Mouse (Mus musculus) hindbrain, embryonic 15.5 days (tissue): Measurements from ENCODE around the gene Nxn. TPM values are rescaled to one million over a fixed set of nuclear protein-coding genes. Genes with fewer than 3 reads are reported as not detected.
A peak's percentile ranks its signal among the peaks of the same experiment; 100 is the strongest.

Experiments used
- ATAC-seq: fragments of 200-750 bp; cut with Nextera tagmentation; 2 replicates; pipeline ENCODE4 v1.8.0; 2017; ENCODE audit warnings: low read depth, moderate number of reproducible peaks, moderate TSS enrichment; ENCODE audit not compliant: low FRiP score
- H3K27ac ChIP-seq: fragments of 300-500 bp; sonication (generic); replicated peaks from 2 replicates; pipeline ENCODE4 v1.5.1; 2015; ENCODE audit warnings: mild to moderate bottlenecking, inconsistent platforms
- H3K27me3 ChIP-seq: fragments of 300-500 bp; sonication (generic); 2 replicates; pipeline ENCODE4 v1.6.1; 2015; ENCODE audit warnings: control low read depth, inconsistent platforms
- H3K36me3 ChIP-seq: fragments of 300-500 bp; sonication (generic); 2 replicates; pipeline ENCODE4 v1.6.1; 2015; ENCODE audit warnings: control low read depth, inconsistent platforms
- H3K4me1 ChIP-seq: fragments of 300-500 bp; sonication (generic); replicated peaks from 2 replicates; pipeline ENCODE4 v1.6.1; 2015; ENCODE audit warnings: control low read depth, inconsistent platforms
- H3K4me2 ChIP-seq: fragments of 300-500 bp; sonication (generic); 2 replicates; pipeline ENCODE4 v1.6.1; 2015; ENCODE audit warnings: moderate library complexity, mild to moderate bottlenecking, inconsistent platforms
- H3K4me3 ChIP-seq: fragments of 300-500 bp; sonication (generic); 2 replicates; pipeline ENCODE4 v1.5.1; 2015; ENCODE audit warnings: mild to moderate bottlenecking, inconsistent platforms
- H3K9ac ChIP-seq: fragments of 300-500 bp; sonication (generic); 2 replicates; pipeline ENCODE4 v1.6.1; 2015; ENCODE audit warnings: inconsistent platforms
- H3K9me3 ChIP-seq: fragments of 300-500 bp; sonication (generic); 2 replicates; pipeline ENCODE4 v1.6.1; 2016; ENCODE audit warnings: control low read depth, inconsistent platforms
- WGBS: fragments of 180-500 bp; shearing (Covaris S2); methylation state at CpG from one replicate; pipeline ENCODE4 v1.1.7; 2015; 5-methylcytosine and 5-hydroxymethylcytosine counted together
- polyA plus RNA-seq: library from polyadenylated mRNA; unstranded; fragments of >200 nt; fragmentation: Nextera tagmentation; extraction: Ambion mirVana; gene quantifications from 2 replicates; pipeline ENCODE4 v1.2.1, GENCODE M21; 2015

Nxn gene
- polyA plus RNA-seq, 1 experiment from 2014 or later = 27.5 TPM

DNA sequence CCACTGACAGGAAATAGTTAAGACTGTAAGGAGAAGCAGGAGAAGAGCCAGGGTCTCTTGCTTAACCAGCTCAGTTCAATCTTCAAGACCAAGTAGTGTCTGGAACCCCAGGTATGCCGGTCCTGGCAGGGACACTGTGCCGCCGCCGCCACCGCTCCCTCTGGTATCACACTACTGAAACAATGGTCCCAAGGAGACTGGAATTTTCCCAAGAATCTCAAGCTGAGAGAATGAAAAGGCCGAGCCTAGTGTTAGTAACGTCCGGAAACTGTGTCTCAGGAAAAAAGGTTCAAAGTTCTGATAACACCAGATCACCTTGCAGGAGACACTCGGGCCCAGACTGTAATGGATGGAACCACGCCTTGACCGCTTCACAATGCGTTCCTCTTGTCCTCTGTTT lies 41.5 kb downstream of the Nxn start:
- Histone ChIP-seq H3K9ac (no peak overlapping the region), H3K4me2 (no peak overlapping the region), H3K36me3 (no peaks in the 10 kb centered on the region), H3K27ac (peak overlapping the region; percentile 50; the same call in 1 of the 2 replicates), H3K9me3 (no peaks in the 10 kb centered on the region), H3K27me3 (no peaks in the 10 kb centered on the region), H3K4me1 (peaks cover 59% of the 10 kb centered on the region), H3K4me3 (no peak overlapping the region)
- 48% methylated on average over 12 of the region's 12 CpGs for WGBS
- no peak for ATAC-seq

GRCm38 (mm10) chr11:76356091-76356490 lies 42.8 kb downstream of the Nxn start:
- no peaks in the 10 kb centered on the region for H3K27me3 ChIP-seq
- no peaks in the 10 kb centered on the region for H3K9me3 ChIP-seq
- ATAC-seq = no peak
- H3K4me3 ChIP-seq = no peak overlapping the region
- no peak overlapping the region for H3K4me2 ChIP-seq
- WGBS = 56% methylated on average over 11 of the region's 11 CpGs
- H3K4me1 ChIP-seq = peaks cover 68% of the 10 kb centered on the region
- H3K27ac ChIP-seq = no peak overlapping the region
- no peak overlapping the region for H3K9ac ChIP-seq
- H3K36me3 ChIP-seq = no peaks in the 10 kb centered on the region

GRCm38 (mm10) chr11:76355425-76355824 lies 43.5 kb downstream of the Nxn start:
- peaks cover 74% of the 10 kb centered on the region for H3K4me1 ChIP-seq
- 83% methylated on average over 6 of the region's 6 CpGs for WGBS

GRCm38 (mm10) chr11:76352861-76353558 lies 45.9 kb downstream of the Nxn start:
- peaks cover 67% of the 10 kb centered on the region for H3K4me1 ChIP-seq
- H3K27ac ChIP-seq = no peak overlapping the region
- no peaks in the 10 kb centered on the region for H3K27me3 ChIP-seq
- H3K4me2 ChIP-seq = no peak overlapping the region
- ATAC-seq = no peak
- H3K9ac ChIP-seq = no peak overlapping the region
- H3K9me3 ChIP-seq = no peaks in the 10 kb centered on the region
- H3K4me3 ChIP-seq = no peak overlapping the region
- WGBS = 43% methylated on average over 16 of the region's 16 CpGs
- no peaks in the 10 kb centered on the region for H3K36me3 ChIP-seq

More at GRCm38 (mm10) chr11:76355425-76355824, 43.5 kb downstream of the Nxn start:
- Histone ChIP-seq H3K27ac (no peak overlapping the region), H3K9me3 (no peaks in the 10 kb centered on the region), H3K27me3 (no peaks in the 10 kb centered on the region), H3K4me3 (no peak overlapping the region), H3K36me3 (no peaks in the 10 kb centered on the region), H3K9ac (no peak overlapping the region), H3K4me2 (no peak overlapping the region)
- ATAC-seq = no peak

- no peaks in the 10 kb centered on the region for H3K27me3 ChIP-seq
- ATAC-seq = no peak
- no peaks in the 10 kb centered on the region for H3K9me3 ChIP-seq
- H3K9ac ChIP-seq = no peak overlapping the region
- 12% methylated on average over 3 of the region's 3 CpGs for WGBS
- H3K36me3 ChIP-seq = no peaks in the 10 kb centered on the region
- H3K4me2 ChIP-seq = no peak overlapping the region
- peaks cover 57% of the 10 kb centered on the region for H3K4me1 ChIP-seq
- peak overlapping the region; percentile 57; the same call in 1 of the 2 replicates for H3K27ac ChIP-seq
- no peak overlapping the region for H3K4me3 ChIP-seq
Measured at GRCm38 (mm10) chr11:76351624-76352011, 47.3 kb downstream of the Nxn start.

GRCm38 (mm10) chr11:76350931-76351623 lies 47.9 kb downstream of the Nxn start:
- no peak overlapping the region for H3K4me2 ChIP-seq
- peak overlapping the region; percentile 57 for H3K27ac ChIP-seq
- ATAC-seq = no peak

GRCm38 (mm10) chr11:76349833-76350232 lies 49.1 kb downstream of the Nxn start:
- Histone ChIP-seq H3K27me3 (no peaks in the 10 kb centered on the region), H3K9me3 (no peaks in the 10 kb centered on the region), H3K4me3 (no peak overlapping the region), H3K4me1 (peaks cover 45% of the 10 kb centered on the region), H3K27ac (no peak overlapping the region), H3K9ac (no peak overlapping the region), H3K36me3 (no peaks in the 10 kb centered on the region), H3K4me2 (no peak overlapping the region)
- WGBS = 46% methylated on average over 5 of the region's 5 CpGs
- no peak for ATAC-seq

More at GRCm38 (mm10) chr11:76350931-76351623, 47.9 kb downstream of the Nxn start:
- Histone ChIP-seq H3K9ac (no peak overlapping the region), H3K27me3 (no peaks in the 10 kb centered on the region), H3K4me3 (no peak overlapping the region), H3K4me1 (peaks cover 56% of the 10 kb centered on the region), H3K36me3 (no peaks in the 10 kb centered on the region), H3K9me3 (no peaks in the 10 kb centered on the region)
- 10% methylated on average over 10 of the region's 10 CpGs for WGBS

DNA sequence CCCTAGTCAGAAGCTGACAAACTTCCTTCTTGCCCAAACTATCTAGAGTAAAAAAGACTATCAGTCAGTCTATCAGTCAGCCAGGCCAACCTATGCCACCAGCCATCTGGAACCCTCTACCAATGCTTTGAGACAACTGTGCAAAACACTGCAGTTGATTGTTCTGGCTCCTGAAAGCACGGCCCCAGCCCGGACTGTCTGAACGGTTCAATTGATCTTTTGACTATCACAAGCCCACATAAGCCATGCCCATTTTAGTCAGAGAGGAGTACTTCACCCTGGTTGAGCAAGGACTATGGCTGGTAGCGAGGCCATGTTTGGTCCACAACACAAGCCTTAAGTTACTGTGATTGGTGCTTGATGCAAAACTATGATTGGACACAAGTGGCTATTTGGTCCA lies 51.4 kb downstream of the Nxn start:
- WGBS = 39% methylated on average over 4 of the region's 4 CpGs
- peaks cover 39% of the 10 kb centered on the region for H3K4me1 ChIP-seq
- H3K27ac ChIP-seq = no peak overlapping the region
- no peak for ATAC-seq
- no peaks in the 10 kb centered on the region for H3K9me3 ChIP-seq
- no peak overlapping the region for H3K4me3 ChIP-seq
- H3K4me2 ChIP-seq = no peak overlapping the region
- no peak overlapping the region for H3K9ac ChIP-seq
- H3K27me3 ChIP-seq = no peaks in the 10 kb centered on the region
- no peaks in the 10 kb centered on the region for H3K36me3 ChIP-seq

DNA sequence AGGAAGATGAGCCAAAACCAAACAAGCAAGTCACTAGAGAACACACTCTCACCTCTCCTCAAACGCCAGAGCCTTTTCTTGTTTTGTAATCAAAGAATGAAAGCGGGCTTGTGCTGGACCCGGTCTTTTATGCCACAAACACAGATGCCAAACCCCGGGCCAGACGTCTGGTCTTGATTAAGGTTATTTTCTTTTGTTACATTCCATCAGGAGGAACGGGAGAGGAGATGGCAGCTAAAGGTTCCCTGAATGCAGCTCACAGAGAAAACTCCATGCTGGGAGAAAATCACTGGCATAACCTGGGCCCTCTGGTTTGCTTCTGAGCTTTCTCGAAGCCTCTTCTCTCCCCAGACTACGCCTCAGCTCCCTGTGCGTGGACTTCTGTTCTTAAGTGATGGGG lies 55.9 kb downstream of the Nxn start:
- Histone ChIP-seq H3K4me1 (peaks cover 19% of the 10 kb centered on the region), H3K4me3 (no peak overlapping the region), H3K9me3 (no peaks in the 10 kb centered on the region), H3K4me2 (no peak overlapping the region), H3K27me3 (no peaks in the 10 kb centered on the region), H3K9ac (no peak overlapping the region), H3K27ac (no peak overlapping the region), H3K36me3 (no peaks in the 10 kb centered on the region)
- no peak for ATAC-seq
- 59% methylated on average over 9 of the region's 9 CpGs for WGBS

- no peaks in the 10 kb centered on the region for H3K9me3 ChIP-seq
- 69% methylated on average over 14 of the region's 14 CpGs for WGBS
- H3K4me1 ChIP-seq = peaks cover 23% of the 10 kb centered on the region
- H3K27ac ChIP-seq = no peak overlapping the region
- H3K36me3 ChIP-seq = no peaks in the 10 kb centered on the region
- ATAC-seq = no peak
- no peak overlapping the region for H3K9ac ChIP-seq
- no peak overlapping the region for H3K4me3 ChIP-seq
- no peak overlapping the region for H3K4me2 ChIP-seq
- H3K27me3 ChIP-seq = no peaks in the 10 kb centered on the region
Measured at GRCm38 (mm10) chr11:76341884-76342645, 56.9 kb downstream of the Nxn start.

GRCm38 (mm10) chr11:76341163-76341562 lies 57.8 kb downstream of the Nxn start:
- H3K9ac ChIP-seq = no peak overlapping the region
- H3K27ac ChIP-seq = no peak overlapping the region
- H3K4me2 ChIP-seq = 0 out of 2 replicates have a peak overlapping the region, but pooled peaks have one; percentile 16
- no peaks in the 10 kb centered on the region for H3K9me3 ChIP-seq
- H3K4me1 ChIP-seq = peaks cover 23% of the 10 kb centered on the region
- no peak for ATAC-seq
- 41% methylated on average over 14 of the region's 14 CpGs for WGBS
- no peaks in the 10 kb centered on the region for H3K36me3 ChIP-seq
- H3K4me3 ChIP-seq = no peak overlapping the region
- H3K27me3 ChIP-seq = no peaks in the 10 kb centered on the region

DNA sequence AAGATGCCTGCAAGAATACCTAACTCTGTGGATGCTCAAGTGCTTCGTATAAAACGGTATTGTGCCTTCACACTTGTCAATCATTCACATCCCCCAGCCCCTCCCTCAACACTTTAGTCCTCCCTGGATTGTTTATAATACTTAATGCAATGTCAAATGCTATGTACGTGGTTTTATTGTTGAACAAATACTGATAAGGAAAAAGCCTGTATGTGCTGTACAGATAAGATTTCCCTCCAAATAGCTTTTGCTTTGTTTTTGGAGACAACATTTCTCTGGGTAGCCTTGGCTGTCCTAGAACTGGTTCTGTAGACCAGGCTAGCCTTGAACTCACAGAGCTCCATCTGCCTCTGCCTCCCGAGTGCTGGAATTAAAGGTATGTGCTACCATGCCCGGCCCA lies 59.1 kb downstream of the Nxn start:
- no peaks in the 10 kb centered on the region for H3K36me3 ChIP-seq
- H3K9me3 ChIP-seq = no peaks in the 10 kb centered on the region
- H3K27ac ChIP-seq = no peak overlapping the region
- H3K27me3 ChIP-seq = no peaks in the 10 kb centered on the region
- H3K9ac ChIP-seq = no peak overlapping the region
- H3K4me3 ChIP-seq = no peak overlapping the region
- H3K4me1 ChIP-seq = peaks cover 29% of the 10 kb centered on the region
- WGBS = 78% methylated on average over 5 of the region's 5 CpGs
- H3K4me2 ChIP-seq = no peak overlapping the region
- ATAC-seq = no peak
